Mouse (Mus musculus): ENCODE data around the gene 6030408B16Rik. TPM values are rescaled to one million over a fixed set of nuclear protein-coding genes. Genes with fewer than 3 reads are reported as not detected.

Gene 6030408B16Rik
- total RNA-seq, 1 experiment = 0.22 TPM

GRCm38 (mm10) chr15:101253563-101253885 is 39.5 kb upstream of the 6030408B16Rik start:
- H3K9me3 ChIP-seq (ENCODE audit: control insufficient read depth, insufficient read depth, low read depth, low read length) = no peaks in the 10 kb centered on the region
- in situ Hi-C loops (cut with MboI; ENCODE audit: low sequenced_read_pairs in 2 of 2, unreplicated experiment in 2 of 2) = no loop called here
- H3K36me3 ChIP-seq (ENCODE audit: control insufficient read depth, insufficient read depth, low read length, poor library complexity, severe bottlenecking) = no peaks in the 10 kb centered on the region
- peak overlapping the region; percentile 75; the same call in 1 of the 2 replicates for H3K9ac ChIP-seq (ENCODE audit: insufficient read depth, low read depth, low read length, poor library complexity, severe bottlenecking)
- peaks cover 3 to 29% of the 10 kb centered on the region in 2 experiments for H3K4me1 ChIP-seq (ENCODE audit: control insufficient read depth in 2 of 2, insufficient read depth in 2 of 2, low read length in 2 of 2, poor library complexity in 1 of 2)
- peak overlapping the region; percentile 74 to 81 for H3K4me3 ChIP-seq (ENCODE audit: insufficient read depth in 1 of 2, low read depth in 1 of 2, low read length in 2 of 2, poor library complexity in 1 of 2, severe bottlenecking in 1 of 2)
- H3K27ac ChIP-seq (ENCODE audit: insufficient read depth, low read depth, low read length, poor library complexity, severe bottlenecking) = no peak overlapping the region
- TF ChIP-seq CHD2 (IDR thresholded peaks at IDR 0.05; ENCODE audit: low read depth, low read length) = no peak
- no peak for TF ChIP-seq ZNF384 (IDR thresholded peaks at IDR 0.05; ENCODE audit: low read depth, low read length)
- no peak for TF ChIP-seq HCFC1 (IDR thresholded peaks at IDR 0.05; ENCODE audit: borderline replicate concordance, insufficient read depth, low read length)
- no peak for TF ChIP-seq MAFK (IDR thresholded peaks at IDR 0.05; ENCODE audit: insufficient read depth, low read depth, low read length)
- no peak for TF ChIP-seq ZC3H11A (IDR thresholded peaks at IDR 0.05; ENCODE audit: borderline replicate concordance, low read depth, low read length)
- no peak for DNase-seq (ENCODE audit: low read depth, low spot score)

- DNase-seq (ENCODE audit: low read depth, low spot score) = no peak
- Histone ChIP-seq H3K4me3 (ENCODE audit: insufficient read depth in 1 of 2, low read depth in 1 of 2, low read length in 2 of 2, poor library complexity in 1 of 2, severe bottlenecking in 1 of 2) (peak within 1 kb of the TSS; percentile 74 to 81), H3K9me3 (ENCODE audit: control insufficient read depth, insufficient read depth, low read depth, low read length) (no peaks in the 10 kb centered on the region), H3K4me1 (ENCODE audit: control insufficient read depth in 2 of 2, insufficient read depth in 2 of 2, low read length in 2 of 2, poor library complexity in 1 of 2) (peaks cover 3 to 29% of the 10 kb centered on the region in 2 experiments), H3K9ac (ENCODE audit: insufficient read depth, low read depth, low read length, poor library complexity, severe bottlenecking) (peak within 1 kb of the TSS; percentile 75), H3K36me3 (ENCODE audit: control insufficient read depth, insufficient read depth, low read length, poor library complexity, severe bottlenecking) (no peaks in the 10 kb centered on the region; the same call in 1 of the 2 replicates), H3K27ac (ENCODE audit: insufficient read depth, low read depth, low read length, poor library complexity, severe bottlenecking) (peak within 1 kb of the TSS; percentile 14; the same call in 1 of the 2 replicates)
- TF ChIP-seq ZNF384 (IDR thresholded peaks at IDR 0.05; ENCODE audit: low read depth, low read length) (no peak), MAFK (IDR thresholded peaks at IDR 0.05; ENCODE audit: insufficient read depth, low read depth, low read length) (no peak), ZC3H11A (IDR thresholded peaks at IDR 0.05; ENCODE audit: borderline replicate concordance, low read depth, low read length) (no peak), CHD2 (IDR thresholded peaks at IDR 0.05; ENCODE audit: low read depth, low read length) (no peak)
- in situ Hi-C loops (cut with MboI; ENCODE audit: low sequenced_read_pairs in 2 of 2, unreplicated experiment in 2 of 2) = no loop called here
These were observed 38.9 kb upstream of the 6030408B16Rik start, which contains the start of gene Nr4a1 for GRCm38 (mm10) chr15:101253886-101254795. Nr4a1 (plus strand) TSS chr15:101254269.

- no peak for DNase-seq (ENCODE audit: low read depth, low spot score)
- Histone ChIP-seq H3K9me3 (ENCODE audit: control insufficient read depth, insufficient read depth, low read depth, low read length) (no peaks in the 10 kb centered on the region), H3K27ac (ENCODE audit: insufficient read depth, low read depth, low read length, poor library complexity, severe bottlenecking) (no peak overlapping the region), H3K9ac (ENCODE audit: insufficient read depth, low read depth, low read length, poor library complexity, severe bottlenecking) (no peak overlapping the region), H3K36me3 (ENCODE audit: control insufficient read depth, insufficient read depth, low read length, poor library complexity, severe bottlenecking) (peaks cover 5% of the 10 kb centered on the region; the same call in 1 of the 2 replicates), H3K4me3 (ENCODE audit: insufficient read depth in 1 of 2, low read depth in 1 of 2, low read length in 2 of 2, poor library complexity in 1 of 2, severe bottlenecking in 1 of 2) (no peak overlapping the region), H3K4me1 (ENCODE audit: control insufficient read depth in 2 of 2, insufficient read depth in 2 of 2, low read length in 2 of 2, poor library complexity in 1 of 2) (peaks cover 3 to 31% of the 10 kb centered on the region in 2 experiments)
- TF ChIP-seq ZC3H11A (IDR thresholded peaks at IDR 0.05; ENCODE audit: borderline replicate concordance, low read depth, low read length) (no peak), ZNF384 (IDR thresholded peaks at IDR 0.05; ENCODE audit: low read depth, low read length) (no peak), CHD2 (IDR thresholded peaks at IDR 0.05; ENCODE audit: low read depth, low read length) (no peak)
- in situ Hi-C loops (cut with MboI; ENCODE audit: low sequenced_read_pairs in 2 of 2, unreplicated experiment in 2 of 2) = no loop called here
These were observed 37.1 kb upstream of the 6030408B16Rik start for GRCm38 (mm10) chr15:101255842-101256462.

GRCm38 (mm10) chr15:101256463-101257206 is 36.4 kb upstream of the 6030408B16Rik start:
- H3K9me3 ChIP-seq (ENCODE audit: control insufficient read depth, insufficient read depth, low read depth, low read length) = no peaks in the 10 kb centered on the region
- H3K4me3 ChIP-seq (ENCODE audit: insufficient read depth in 1 of 2, low read depth in 1 of 2, low read length in 2 of 2, poor library complexity in 1 of 2, severe bottlenecking in 1 of 2) = no peak overlapping the region
- TF ChIP-seq MAFK (IDR thresholded peaks at IDR 0.05; ENCODE audit: insufficient read depth, low read depth, low read length) = no peak
- TF ChIP-seq ZNF384 (IDR thresholded peaks at IDR 0.05; ENCODE audit: low read depth, low read length) = no peak
- TF ChIP-seq ZC3H11A (IDR thresholded peaks at IDR 0.05; ENCODE audit: borderline replicate concordance, low read depth, low read length) = no peak
- no peak for TF ChIP-seq CHD2 (IDR thresholded peaks at IDR 0.05; ENCODE audit: low read depth, low read length)
- no peak for TF ChIP-seq HCFC1 (IDR thresholded peaks at IDR 0.05; ENCODE audit: borderline replicate concordance, insufficient read depth, low read length)
- H3K4me1 ChIP-seq (ENCODE audit: control insufficient read depth in 2 of 2, insufficient read depth in 2 of 2, low read length in 2 of 2, poor library complexity in 1 of 2) = peaks cover 6 to 34% of the 10 kb centered on the region in 2 experiments
- no peak for DNase-seq (ENCODE audit: low read depth, low spot score)
- H3K9ac ChIP-seq (ENCODE audit: insufficient read depth, low read depth, low read length, poor library complexity, severe bottlenecking) = no peak overlapping the region
- in situ Hi-C loops (cut with MboI; ENCODE audit: low sequenced_read_pairs in 2 of 2, unreplicated experiment in 2 of 2) = no loop called here
- H3K36me3 ChIP-seq (ENCODE audit: control insufficient read depth, insufficient read depth, low read length, poor library complexity, severe bottlenecking) = peaks cover 5% of the 10 kb centered on the region; the same call in 1 of the 2 replicates
- H3K27ac ChIP-seq (ENCODE audit: insufficient read depth, low read depth, low read length, poor library complexity, severe bottlenecking) = no peak overlapping the region

Measured in ES-E14 (cell line).